Mouse (Mus musculus) liver, postnatal 0 days (tissue): ENCODE data around the gene Poldip3.

Source experiments
- CTCF ChIP-seq: sonication (generic); IDR thresholded peaks from 2 replicates; pipeline ENCODE4 v1.5.1; 2016; ENCODE audit warnings: antibody characterized with exemption, low read depth
- EP300 ChIP-seq: IDR thresholded peaks from 2 replicates; pipeline ENCODE4 v1.6.1; 2016; ENCODE audit warnings: antibody characterized with exemption, low read depth, mild to moderate bottlenecking

DNA sequence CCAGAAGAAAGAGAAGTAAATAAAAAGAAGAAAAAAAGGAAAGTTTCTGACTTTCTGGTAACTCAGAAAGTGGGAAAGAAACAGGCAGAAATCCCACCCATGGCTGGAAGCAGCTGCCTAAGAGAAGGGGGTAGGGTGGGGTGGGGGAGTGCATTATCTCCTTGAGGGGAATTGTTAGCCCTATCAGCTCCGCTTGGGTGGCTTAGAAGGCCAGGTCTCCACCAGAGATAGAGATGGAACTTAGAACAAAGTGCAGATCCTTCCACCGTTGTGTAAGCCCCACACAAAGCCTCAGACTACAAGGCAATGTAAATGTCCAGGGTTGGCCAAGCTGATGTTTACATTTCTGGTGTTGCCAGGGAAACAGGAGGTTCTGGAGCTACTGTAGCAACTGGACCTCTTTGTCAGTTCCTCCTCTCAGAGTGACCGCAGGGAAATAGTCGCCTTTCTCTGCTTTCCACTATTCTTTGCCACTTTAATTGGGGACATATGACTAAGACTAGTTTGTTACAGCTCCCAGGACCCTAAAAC lies 32.7 kb upstream of the Poldip3 start:
- TF ChIP-seq CTCF (no peak), EP300 (no peak)
